Mouse (Mus musculus) stomach, postnatal 0 days (tissue): ENCODE data around the gene Itpr3. TPM values are rescaled to one million over a fixed set of nuclear protein-coding genes. Genes with fewer than 3 reads are reported as not detected.

ENCODE experiments used
- ATAC-seq: fragments of 200-750 bp; cut with Nextera tagmentation; 2 replicates; pipeline ENCODE4 v1.8.0; 2017; ENCODE audit not compliant: low FRiP score, low TSS enrichment
- DNase-seq: peaks from one replicate; pipeline ENCODE4 v3.0.0-alpha.2; 2016; ENCODE audit warnings: low spot score
- H3K27ac ChIP-seq: fragments of 300-500 bp; sonication (generic); replicated peaks from 2 replicates; pipeline ENCODE4 v1.5.1; 2014; ENCODE audit warnings: mild to moderate bottlenecking, control low read depth
- H3K27me3 ChIP-seq: fragments of 300-500 bp; sonication (generic); 2 replicates; pipeline ENCODE4 v1.6.1; 2014; ENCODE audit warnings: low read length; ENCODE audit not compliant: control insufficient read depth, insufficient read depth
- H3K36me3 ChIP-seq: fragments of 300-500 bp; sonication (generic); 2 replicates; pipeline ENCODE4 v1.6.1; 2014; ENCODE audit warnings: low read length, mixed read lengths; ENCODE audit not compliant: control insufficient read depth, insufficient read depth
- H3K4me1 ChIP-seq: fragments of 300-500 bp; sonication (generic); replicated peaks from 2 replicates; pipeline ENCODE4 v1.6.1; 2014; ENCODE audit warnings: antibody characterized with exemption; ENCODE audit not compliant: control insufficient read depth, insufficient read depth
- H3K4me2 ChIP-seq: fragments of 300-500 bp; sonication (generic); replicated peaks from 2 replicates; pipeline ENCODE4 v1.6.1; 2014; ENCODE audit warnings: low read depth, mild to moderate bottlenecking, control low read depth, moderate library complexity
- H3K4me3 ChIP-seq: fragments of 300-500 bp; sonication (generic); 2 replicates; pipeline ENCODE4 v1.5.1; 2014; ENCODE audit warnings: low read depth, low read length, control low read depth
- H3K9ac ChIP-seq: fragments of 300-500 bp; sonication (generic); 2 replicates; pipeline ENCODE4 v1.6.1; 2014; ENCODE audit warnings: mild to moderate bottlenecking, low read length, control low read depth, mixed read lengths
- H3K9me3 ChIP-seq: fragments of 300-500 bp; sonication (generic); 2 replicates; pipeline ENCODE4 v1.6.1; 2016; ENCODE audit warnings: low read length; ENCODE audit not compliant: control insufficient read depth
- CTCF ChIP-seq: IDR thresholded peaks from 2 replicates; pipeline ENCODE4 v1.5.1; 2016; ENCODE audit warnings: antibody characterized with exemption, low read depth, mild to moderate bottlenecking, moderate library complexity
- EP300 ChIP-seq: optimal IDR thresholded peaks from 2 replicates; pipeline ENCODE3; 2016; ENCODE audit warnings: antibody characterized with exemption
- WGBS: fragments of 180-500 bp; shearing (Covaris S2); extraction: QIAGEN DNeasy Blood & Tissue Kit; methylation state at CpG from one replicate; pipeline ENCODE4 v1.1.7; 2014; 5-methylcytosine and 5-hydroxymethylcytosine counted together
- polyA plus RNA-seq: library from polyadenylated mRNA; unstranded; fragments of >200 nt; fragmentation: Nextera tagmentation; extraction: Ambion mirVana; gene quantifications from 2 replicates; pipeline ENCODE4 v1.2.1, GENCODE M21; 2015

Itpr3 gene
- polyA plus RNA-seq, 1 experiment from 2014 or later = 5.9 TPM

DNA sequence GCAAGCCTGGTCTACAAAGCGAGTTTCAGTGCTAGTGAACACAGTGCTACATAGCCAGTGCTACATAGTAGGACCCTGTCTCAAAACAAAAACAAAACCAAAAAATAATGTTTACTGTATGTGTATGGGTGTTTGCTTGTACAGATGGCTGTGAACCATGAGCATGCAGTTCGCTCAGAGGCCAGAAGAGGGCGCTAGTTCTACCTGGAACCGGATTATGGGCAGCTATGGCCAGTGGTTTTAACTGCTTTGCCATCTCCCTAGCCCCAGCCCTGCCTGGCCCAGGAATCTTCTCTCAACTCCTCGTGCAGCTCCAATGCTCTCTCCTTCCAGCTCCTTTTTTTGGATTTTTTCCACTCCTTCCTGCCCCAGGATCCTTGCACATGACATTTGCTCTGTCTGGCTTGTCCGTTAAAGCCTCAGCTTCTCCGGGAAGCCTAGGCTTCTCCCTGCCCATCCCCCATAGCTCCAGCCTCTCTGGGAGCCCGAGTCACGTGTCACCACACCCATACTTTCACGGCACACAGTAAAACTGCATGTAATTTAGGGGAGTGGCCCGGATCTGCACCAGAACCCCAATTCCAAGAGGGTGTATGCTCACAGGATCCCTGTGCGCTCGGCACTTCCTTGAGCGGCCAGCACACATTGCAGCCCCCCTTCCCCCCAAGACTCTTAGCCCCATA, 9.2 kb upstream of the Itpr3 start:
- peak overlapping the region; percentile 94 for H3K27ac ChIP-seq
- H3K9me3 ChIP-seq = no peaks in the 10 kb centered on the region
- ATAC-seq (peak; percentile 63), DNase-seq (peak; percentile 80)
- H3K4me1 ChIP-seq = peaks cover 6% of the 10 kb centered on the region; the same call in 1 of the 2 replicates
- H3K27me3 ChIP-seq = no peaks in the 10 kb centered on the region
- WGBS = 59% methylated on average over 14 of the region's 14 CpGs
- 0 out of 2 replicates have a peak overlapping the region, but pooled peaks have one; percentile 17 for H3K4me2 ChIP-seq
- TF ChIP-seq CTCF (peak; percentile 71), EP300 (no peak)
- H3K4me3 ChIP-seq = no peak overlapping the region
- peak overlapping the region; percentile 50 for H3K9ac ChIP-seq
- H3K36me3 ChIP-seq = no peaks in the 10 kb centered on the region

DNA sequence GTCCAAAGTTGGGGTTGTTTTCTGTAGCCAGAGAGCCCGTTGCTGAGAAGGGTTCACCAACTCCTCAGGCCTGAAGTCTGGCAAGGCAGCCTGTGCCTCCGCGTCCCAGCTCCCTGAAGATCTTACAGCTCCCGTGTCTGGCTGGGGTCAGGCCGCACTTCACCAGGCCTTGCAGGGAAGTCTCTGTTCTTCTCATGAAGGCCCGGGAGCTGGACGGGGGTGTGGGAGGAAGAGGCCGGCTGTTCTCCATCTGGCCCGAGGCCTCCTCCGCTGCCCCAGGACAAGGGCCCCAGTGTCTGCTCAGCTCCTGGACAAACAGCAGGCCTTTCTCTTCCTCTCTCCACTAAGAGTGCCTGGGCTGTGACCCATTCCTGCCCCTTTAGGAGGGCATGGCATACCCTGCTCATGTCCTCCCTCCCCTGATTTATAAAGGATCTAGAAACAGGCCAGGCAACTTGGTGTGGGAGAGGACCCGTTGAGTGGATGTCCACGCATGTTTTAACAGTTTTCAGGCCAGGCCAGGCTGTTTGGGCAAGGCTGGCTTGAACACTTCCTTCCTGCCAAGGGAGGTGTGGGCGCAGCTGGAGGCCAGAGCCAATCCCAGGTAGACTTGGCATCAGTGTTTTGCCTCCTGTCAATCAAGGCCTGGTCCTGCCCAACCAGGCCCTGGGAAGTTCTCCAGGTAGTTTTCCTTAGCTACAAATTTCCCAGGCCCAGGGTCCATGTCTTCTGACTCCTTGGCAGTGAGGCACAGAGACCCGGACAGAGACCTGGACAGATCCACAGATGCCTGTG, 8.5 kb upstream of the Itpr3 start:
- Histone ChIP-seq H3K9me3 (no peaks in the 10 kb centered on the region), H3K4me1 (peaks cover 6% of the 10 kb centered on the region; the same call in 1 of the 2 replicates), H3K36me3 (no peaks in the 10 kb centered on the region), H3K4me3 (no peak overlapping the region), H3K27me3 (no peaks in the 10 kb centered on the region), H3K27ac (peak overlapping the region; percentile 94), H3K9ac (peak overlapping the region; percentile 50), H3K4me2 (0 out of 2 replicates have a peak overlapping the region, but pooled peaks have one; percentile 17)
- WGBS = 39% methylated on average over 14 of the region's 14 CpGs
- peak; percentile 78 for DNase-seq
- TF ChIP-seq CTCF (no peak), EP300 (no peak)
- peak; percentile 38 for ATAC-seq

DNA sequence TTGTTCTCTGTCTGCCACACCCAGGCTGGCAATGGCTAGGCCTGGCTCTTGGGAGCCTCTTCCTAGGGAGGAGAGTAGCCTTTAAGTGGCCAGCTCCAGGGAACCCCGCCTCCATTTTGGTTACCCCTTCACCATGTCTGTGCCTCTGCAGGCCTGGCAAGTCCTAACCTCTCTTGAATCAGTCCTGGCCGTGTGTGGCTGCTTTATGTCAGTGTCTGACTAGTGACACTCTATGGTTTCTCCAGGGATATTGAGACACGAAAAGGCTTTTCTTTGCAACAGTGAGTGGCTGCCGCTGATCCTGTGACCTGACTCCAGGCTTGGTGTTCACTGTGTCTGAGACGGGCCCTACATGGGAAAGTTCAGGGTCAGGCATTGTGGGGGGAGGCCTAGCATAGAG, 6.3 kb upstream of the Itpr3 start:
- H3K4me3 ChIP-seq = no peak overlapping the region
- TF ChIP-seq EP300 (no peak), CTCF (no peak)
- H3K4me1 ChIP-seq = peaks cover 6% of the 10 kb centered on the region; the same call in 1 of the 2 replicates
- no peaks in the 10 kb centered on the region for H3K9me3 ChIP-seq
- H3K36me3 ChIP-seq = no peaks in the 10 kb centered on the region
- DNase-seq (peak; percentile 29), ATAC-seq (no peak)
- H3K4me2 ChIP-seq = 0 out of 2 replicates have a peak overlapping the region, but pooled peaks have one; percentile 5
- 60% methylated on average over 5 of the region's 5 CpGs for WGBS
- H3K9ac ChIP-seq = 0 out of 2 replicates have a peak overlapping the region, but pooled peaks have one; percentile 27
- H3K27me3 ChIP-seq = no peaks in the 10 kb centered on the region
- peak overlapping the region; percentile 75 for H3K27ac ChIP-seq

GRCm38 (mm10) chr17:27051514-27051913, 5.6 kb upstream of the Itpr3 start:
- H3K9ac ChIP-seq = peak overlapping the region; percentile 27; the same call in 1 of the 2 replicates
- 42% methylated on average over 7 of the region's 11 CpGs for WGBS

DNA sequence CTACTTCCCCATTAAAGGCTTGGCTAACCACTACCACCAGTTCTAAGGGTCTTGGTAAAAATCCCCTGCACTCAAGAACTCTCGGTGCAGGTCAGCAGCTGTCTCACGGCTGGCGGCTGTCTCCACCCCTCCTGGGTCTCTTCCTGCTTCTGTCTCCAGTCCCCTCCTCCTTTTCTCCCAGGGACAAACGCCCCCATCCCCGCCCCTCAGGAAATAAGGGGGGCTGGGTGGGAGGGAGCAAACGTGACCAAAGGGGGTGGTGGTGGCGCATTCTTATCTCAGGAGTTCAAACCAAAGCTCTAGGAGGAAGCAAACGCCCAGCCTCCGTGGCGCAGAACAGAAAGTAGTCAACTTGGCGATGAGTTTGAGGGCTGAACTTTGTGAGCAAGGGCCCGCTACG, 934 bp upstream of the Itpr3 start:
- H3K4me2 ChIP-seq = peak overlapping the region; percentile 88
- H3K36me3 ChIP-seq = no peaks in the 10 kb centered on the region
- TF ChIP-seq CTCF (no peak), EP300 (no peak)
- under 1% methylated on average over 13 of the region's 13 CpGs for WGBS
- peak overlapping the region; percentile 73 for H3K9ac ChIP-seq
- ATAC-seq (peak; percentile 46), DNase-seq (peak; percentile 92)
- 0 out of 2 replicates have a peak, but pooled peaks cover 2% of the 10 kb centered on the region for H3K4me1 ChIP-seq
- no peaks in the 10 kb centered on the region for H3K27me3 ChIP-seq
- no peaks in the 10 kb centered on the region for H3K9me3 ChIP-seq
- peak overlapping the region; percentile 64 for H3K4me3 ChIP-seq
- H3K27ac ChIP-seq = peak overlapping the region; percentile 89

More at GRCm38 (mm10) chr17:27051514-27051913, 5.6 kb upstream of the Itpr3 start:
- Histone ChIP-seq H3K4me2 (peak overlapping the region; percentile 38), H3K27ac (peak overlapping the region; percentile 75), H3K4me1 (peaks cover 6% of the 10 kb centered on the region; the same call in 1 of the 2 replicates), H3K9me3 (no peaks in the 10 kb centered on the region), H3K36me3 (no peaks in the 10 kb centered on the region), H3K27me3 (no peaks in the 10 kb centered on the region), H3K4me3 (no peak overlapping the region; the same call in 1 of the 2 replicates)
- DNase-seq (peak; percentile 91), ATAC-seq (peak; percentile 55)
- TF ChIP-seq EP300 (no peak), CTCF (no peak)
